Mouse (Mus musculus): Measurements from ENCODE around the gene Krtap12-1. TPM values are rescaled to one million over a fixed set of nuclear protein-coding genes. Genes with fewer than 3 reads are reported as not detected.
"Not testable (repeated sequence)": the region's sequence is repeated elsewhere in the genome, so short reads cannot be mapped to it uniquely, and the experiment has no call there.

Krtap12-1 gene
- polyA plus RNA-seq, 1 experiment from 2014 or later: not detected

- H3K9me3 ChIP-seq (ENCODE audit: control insufficient read depth, low read length): no peaks in the 10 kb centered on the region
- ATAC-seq (replicated peaks; ENCODE audit: low FRiP score): no peak
- no peaks in the 10 kb centered on the region for H3K4me1 ChIP-seq (replicated peaks; ENCODE audit: control insufficient read depth, insufficient read depth, low read length)
- no peaks in the 10 kb centered on the region for H3K27me3 ChIP-seq (ENCODE audit: control insufficient read depth, insufficient read depth, low read length)
- no peak for DNase-seq (ENCODE audit: low spot score)
- H3K4me2 ChIP-seq (ENCODE audit: low read depth, low read length, severe bottlenecking): no peak within 1 kb of the TSS
- no peak within 1 kb of the TSS for H3K4me3 ChIP-seq (ENCODE audit: low read depth, low read length)
- H3K27ac ChIP-seq (ENCODE audit: low read depth, low read length): no peak within 1 kb of the TSS
- H3K36me3 ChIP-seq (ENCODE audit: control insufficient read depth, insufficient read depth, low read length): no peaks in the 10 kb centered on the region
- WGBS: 52% methylated on average over 3 of the region's 3 CpGs
- H3K9ac ChIP-seq (ENCODE audit: low read length): no peak within 1 kb of the TSS
Measured at GRCm38 (mm10) chr10:77726186-77726585, 5.8 kb downstream of the Krtap12-1 start, which contains the start of gene Gm10100. Gene Gm10100 (plus strand): TSS chr10:77726486.

- Histone ChIP-seq H3K27ac (ENCODE audit: low read depth, low read length) (no peak overlapping the region), H3K9ac (ENCODE audit: low read length) (no peak overlapping the region), H3K9me3 (ENCODE audit: control insufficient read depth, low read length) (no peaks in the 10 kb centered on the region), H3K4me3 (ENCODE audit: low read depth, low read length) (no peak overlapping the region), H3K4me2 (ENCODE audit: low read depth, low read length, severe bottlenecking) (no peak overlapping the region), H3K27me3 (ENCODE audit: control insufficient read depth, insufficient read depth, low read length) (no peaks in the 10 kb centered on the region), H3K36me3 (ENCODE audit: control insufficient read depth, insufficient read depth, low read length) (no peaks in the 10 kb centered on the region), H3K4me1 (replicated peaks; ENCODE audit: control insufficient read depth, insufficient read depth, low read length) (no peaks in the 10 kb centered on the region)
- ATAC-seq (replicated peaks; ENCODE audit: low FRiP score) (no peak), DNase-seq (ENCODE audit: low spot score) (no peak)
- WGBS: 67% methylated on average over 4 of the region's 4 CpGs
Measured at GRCm38 (mm10) chr10:77728280-77728679, 7.9 kb downstream of the Krtap12-1 start.

DNA sequence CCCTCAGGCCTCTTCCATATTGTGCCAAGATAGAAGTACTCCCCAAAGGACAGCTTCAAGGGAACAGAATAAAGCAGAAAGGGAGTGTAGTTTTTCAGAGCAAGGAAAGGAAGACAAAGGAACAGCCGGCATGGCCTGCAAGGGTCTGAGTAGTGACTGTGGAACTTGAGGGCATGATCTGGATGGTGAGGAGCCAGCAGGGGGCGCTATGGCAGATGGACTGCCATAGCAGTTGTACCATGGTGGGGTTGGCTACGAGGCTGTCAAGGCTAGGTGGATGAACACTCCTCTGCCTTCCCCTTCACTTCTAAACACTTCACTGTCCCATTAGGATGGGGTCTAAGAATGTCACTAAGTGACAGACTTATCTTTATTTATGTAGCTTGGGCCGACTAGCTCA is 8.8 kb downstream of the Krtap12-1 start:
- Histone ChIP-seq H3K27me3 (ENCODE audit: control insufficient read depth, insufficient read depth, low read length) (no peaks in the 10 kb centered on the region), H3K4me3 (ENCODE audit: low read depth, low read length) (no peak overlapping the region), H3K36me3 (ENCODE audit: control insufficient read depth, insufficient read depth, low read length) (no peaks in the 10 kb centered on the region), H3K27ac (ENCODE audit: low read depth, low read length) (no peak overlapping the region), H3K9me3 (ENCODE audit: control insufficient read depth, low read length) (no peaks in the 10 kb centered on the region), H3K9ac (ENCODE audit: low read length) (no peak overlapping the region), H3K4me1 (replicated peaks; ENCODE audit: control insufficient read depth, insufficient read depth, low read length) (no peaks in the 10 kb centered on the region), H3K4me2 (ENCODE audit: low read depth, low read length, severe bottlenecking) (no peak overlapping the region)
- 63% methylated on average over 4 of the region's 4 CpGs for WGBS
- no peak for DNase-seq (ENCODE audit: low spot score)
- ATAC-seq (replicated peaks; ENCODE audit: low FRiP score): no peak

DNA sequence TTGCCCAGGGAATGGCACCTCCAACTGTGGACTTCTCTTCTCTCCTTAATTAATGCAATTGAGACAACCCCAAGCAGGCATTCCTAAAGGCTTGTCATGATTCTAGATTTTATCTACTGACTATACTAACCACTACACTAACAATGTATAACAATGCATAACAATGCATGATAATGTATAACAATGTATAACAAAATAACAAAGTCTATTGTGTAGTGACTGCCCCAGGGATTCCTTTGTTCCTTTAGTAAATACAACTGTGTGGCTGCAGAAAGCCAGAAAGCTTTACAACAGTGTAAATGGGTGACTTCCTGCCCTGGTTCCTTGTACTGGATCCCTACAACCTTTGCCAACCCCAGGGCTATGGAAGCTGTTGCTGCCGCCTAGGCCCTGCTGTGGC is 15.5 kb downstream of the Krtap12-1 start:
- H3K9me3 ChIP-seq (ENCODE audit: control insufficient read depth, low read length): no peaks in the 10 kb centered on the region; the same call in 1 of the 2 replicates
- H3K4me1 ChIP-seq (replicated peaks; ENCODE audit: control insufficient read depth, insufficient read depth, low read length): no peaks in the 10 kb centered on the region
- ATAC-seq (replicated peaks; ENCODE audit: low FRiP score) (no peak), DNase-seq (ENCODE audit: low spot score) (no peak)
- H3K9ac ChIP-seq (ENCODE audit: low read length): no peak overlapping the region
- no peaks in the 10 kb centered on the region for H3K27me3 ChIP-seq (ENCODE audit: control insufficient read depth, insufficient read depth, low read length)
- H3K36me3 ChIP-seq (ENCODE audit: control insufficient read depth, insufficient read depth, low read length): no peaks in the 10 kb centered on the region
- no peak overlapping the region for H3K4me3 ChIP-seq (ENCODE audit: low read depth, low read length)
- H3K4me2 ChIP-seq (ENCODE audit: low read depth, low read length, severe bottlenecking): no peak overlapping the region
- no peak overlapping the region for H3K27ac ChIP-seq (ENCODE audit: low read depth, low read length)
- WGBS: 94% methylated on average over 1 of the region's 1 CpGs

GRCm38 (mm10) chr10:77738929-77739328 is 18.5 kb downstream of the Krtap12-1 start:
- H3K4me1 ChIP-seq (replicated peaks; ENCODE audit: control insufficient read depth, insufficient read depth, low read length): no peaks in the 10 kb centered on the region
- H3K4me2 ChIP-seq (ENCODE audit: low read depth, low read length, severe bottlenecking): no peak overlapping the region
- WGBS: 91% methylated on average over 4 of the region's 4 CpGs
- no peak overlapping the region for H3K27ac ChIP-seq (ENCODE audit: low read depth, low read length)
- no peak overlapping the region for H3K4me3 ChIP-seq (ENCODE audit: low read depth, low read length)
- ATAC-seq (replicated peaks; ENCODE audit: low FRiP score): no peak
- H3K36me3 ChIP-seq (ENCODE audit: control insufficient read depth, insufficient read depth, low read length): no peaks in the 10 kb centered on the region
- no peak overlapping the region for H3K9ac ChIP-seq (ENCODE audit: low read length)
- H3K27me3 ChIP-seq (ENCODE audit: control insufficient read depth, insufficient read depth, low read length): no peaks in the 10 kb centered on the region
- no peak for DNase-seq (ENCODE audit: low spot score)
- H3K9me3 ChIP-seq (ENCODE audit: control insufficient read depth, low read length): no peaks in the 10 kb centered on the region; the same call in 1 of the 2 replicates

DNA sequence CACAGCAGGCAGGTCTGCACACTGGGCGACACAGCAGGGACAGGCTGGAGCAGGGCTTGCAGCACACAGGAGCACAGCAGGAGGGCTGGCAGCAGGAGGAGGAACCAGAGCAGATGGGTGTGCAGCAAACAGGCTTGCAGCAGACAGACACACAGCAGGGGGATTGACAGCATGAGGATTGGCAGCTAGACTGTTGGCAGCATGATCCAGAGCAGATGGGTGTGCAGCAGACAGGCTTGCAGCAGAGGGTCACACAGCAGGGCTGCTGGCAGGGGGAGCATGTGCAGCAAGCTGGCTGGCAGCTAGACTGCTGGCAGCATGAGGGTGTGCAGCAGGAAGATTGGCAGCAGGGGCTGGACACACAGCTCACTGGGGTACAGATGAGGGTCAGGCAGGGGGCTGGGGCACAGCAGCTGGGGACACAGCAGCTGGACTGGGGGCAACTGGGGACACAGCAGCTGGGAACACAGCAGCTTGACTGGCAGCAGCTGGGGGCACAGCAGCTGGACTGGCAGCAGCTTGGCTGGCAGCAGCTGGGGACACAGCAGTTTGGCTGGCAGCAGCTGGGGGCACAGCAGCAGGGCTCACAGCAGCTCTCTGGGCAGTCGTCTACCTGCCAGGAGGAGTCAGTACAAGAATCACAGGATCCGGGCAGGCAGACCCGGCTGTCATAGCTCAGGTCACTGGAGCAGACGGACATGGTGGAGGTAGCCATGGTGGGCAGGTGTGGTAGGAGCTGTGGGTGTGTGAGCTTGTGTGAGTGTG is 21.7 kb downstream of the Krtap12-1 start, which contains the start of gene Gm18596:
TSS of gene Gm18596 (minus strand) at position 715 of the 765 bp plus-strand sequence.
- H3K9me3 ChIP-seq (ENCODE audit: control insufficient read depth, low read length); H3K4me3 ChIP-seq (ENCODE audit: low read depth, low read length); H3K4me1 ChIP-seq (replicated peaks; ENCODE audit: control insufficient read depth, insufficient read depth, low read length); H3K4me2 ChIP-seq (ENCODE audit: low read depth, low read length, severe bottlenecking); H3K27me3 ChIP-seq (ENCODE audit: control insufficient read depth, insufficient read depth, low read length); H3K27ac ChIP-seq (ENCODE audit: low read depth, low read length); ATAC-seq (replicated peaks; ENCODE audit: low FRiP score); H3K36me3 ChIP-seq (ENCODE audit: control insufficient read depth, insufficient read depth, low read length); H3K9ac ChIP-seq (ENCODE audit: low read length); DNase-seq (ENCODE audit: low spot score): not testable (repeated sequence)
- 63% methylated on average over 4 of the region's 5 CpGs for WGBS

GRCm38 (mm10) chr10:77750686-77751085 is 30.3 kb downstream of the Krtap12-1 start:
- H3K4me3 ChIP-seq (ENCODE audit: low read depth, low read length); DNase-seq (ENCODE audit: low spot score); H3K27me3 ChIP-seq (ENCODE audit: control insufficient read depth, insufficient read depth, low read length); H3K27ac ChIP-seq (ENCODE audit: low read depth, low read length); H3K9me3 ChIP-seq (ENCODE audit: control insufficient read depth, low read length); H3K4me1 ChIP-seq (replicated peaks; ENCODE audit: control insufficient read depth, insufficient read depth, low read length); H3K9ac ChIP-seq (ENCODE audit: low read length); ATAC-seq (replicated peaks; ENCODE audit: low FRiP score); H3K4me2 ChIP-seq (ENCODE audit: low read depth, low read length, severe bottlenecking); H3K36me3 ChIP-seq (ENCODE audit: control insufficient read depth, insufficient read depth, low read length): not testable (repeated sequence)
- 89% methylated on average over 1 of the region's 1 CpGs for WGBS

DNA sequence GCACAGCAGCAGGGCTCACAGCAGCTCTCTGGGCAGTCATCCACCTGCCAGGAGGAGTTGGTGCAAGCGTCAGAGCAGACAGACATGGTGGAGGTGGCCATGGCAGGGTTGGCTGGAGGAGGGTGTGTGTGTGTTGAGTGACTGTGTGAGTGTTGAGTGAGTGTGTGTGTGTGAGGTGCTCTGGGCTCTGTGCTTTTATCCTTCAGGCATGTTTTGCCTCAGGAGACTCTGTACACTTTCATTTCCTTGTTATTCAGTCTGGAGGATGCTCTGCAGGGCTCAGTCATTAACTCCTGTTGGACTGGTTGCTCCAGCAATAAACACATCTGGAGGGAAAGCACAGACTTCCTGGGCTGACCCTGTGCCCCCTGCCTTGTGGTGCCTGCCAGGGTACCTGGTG is 30.9 kb downstream of the Krtap12-1 start, which contains the start of gene Gm9736:
TSS of gene Gm9736 (minus strand) at position 101 of the 400 bp plus-strand sequence.
- not testable (repeated sequence) for DNase-seq (ENCODE audit: low spot score); H3K4me1 ChIP-seq (replicated peaks; ENCODE audit: control insufficient read depth, insufficient read depth, low read length); H3K27ac ChIP-seq (ENCODE audit: low read depth, low read length); H3K27me3 ChIP-seq (ENCODE audit: control insufficient read depth, insufficient read depth, low read length); H3K9me3 ChIP-seq (ENCODE audit: control insufficient read depth, low read length); H3K9ac ChIP-seq (ENCODE audit: low read length); H3K4me3 ChIP-seq (ENCODE audit: low read depth, low read length); ATAC-seq (replicated peaks; ENCODE audit: low FRiP score); H3K4me2 ChIP-seq (ENCODE audit: low read depth, low read length, severe bottlenecking); H3K36me3 ChIP-seq (ENCODE audit: control insufficient read depth, insufficient read depth, low read length)
- 67% methylated on average over 1 of the region's 1 CpGs for WGBS

- DNase-seq (ENCODE audit: low spot score); H3K27me3 ChIP-seq (ENCODE audit: control insufficient read depth, insufficient read depth, low read length); H3K9me3 ChIP-seq (ENCODE audit: control insufficient read depth, low read length); ATAC-seq (replicated peaks; ENCODE audit: low FRiP score); H3K4me3 ChIP-seq (ENCODE audit: low read depth, low read length); H3K36me3 ChIP-seq (ENCODE audit: control insufficient read depth, insufficient read depth, low read length); H3K4me1 ChIP-seq (replicated peaks; ENCODE audit: control insufficient read depth, insufficient read depth, low read length); H3K4me2 ChIP-seq (ENCODE audit: low read depth, low read length, severe bottlenecking); H3K9ac ChIP-seq (ENCODE audit: low read length); H3K27ac ChIP-seq (ENCODE audit: low read depth, low read length): not testable (repeated sequence)
- 71% methylated on average over 3 of the region's 3 CpGs for WGBS
Measured at GRCm38 (mm10) chr10:77752312-77752711, 31.9 kb downstream of the Krtap12-1 start.
